Mouse (Mus musculus) hindlimb bud, embryonic 11.5 days (tissue): ENCODE results near the gene Cpne5.
"Not testable (repeated sequence)": the region's sequence is repeated elsewhere in the genome, so short reads cannot be mapped to it uniquely, and the experiment has no call there.

Experiments used
- DNase-seq: peaks from one replicate; pipeline ENCODE4 v3.0.0-alpha.2; 2012; ENCODE audit warnings: low read depth, low spot score; ENCODE audit errors: extremely low spot score

Cpne5 gene

GRCm38 (mm10) chr17:29258025-29258558, 20.1 kb upstream of the Cpne5 start:
- no peak for DNase-seq

GRCm38 (mm10) chr17:29257001-29257511, 19.1 kb upstream of the Cpne5 start:
- DNase-seq, result no peak

GRCm38 (mm10) chr17:29256507-29256906, 18.5 kb upstream of the Cpne5 start:
- no peak for DNase-seq

- DNase-seq, result not testable (repeated sequence)
Observed at GRCm38 (mm10) chr17:29254784-29255183, 16.8 kb upstream of the Cpne5 start.

GRCm38 (mm10) chr17:29253684-29254083, 15.7 kb upstream of the Cpne5 start:
- DNase-seq, result no peak

GRCm38 (mm10) chr17:29253236-29253635, 15.3 kb upstream of the Cpne5 start:
- no peak for DNase-seq

- no peak for DNase-seq
Observed at GRCm38 (mm10) chr17:29251608-29252390, 13.8 kb upstream of the Cpne5 start.

GRCm38 (mm10) chr17:29251006-29251405, 13.0 kb upstream of the Cpne5 start:
- DNase-seq, result not testable (repeated sequence)

GRCm38 (mm10) chr17:29249512-29249911, 11.5 kb upstream of the Cpne5 start:
- DNase-seq, result no peak

GRCm38 (mm10) chr17:29247881-29248280, 9.9 kb upstream of the Cpne5 start:
- no peak for DNase-seq

GRCm38 (mm10) chr17:29246602-29247001, 8.6 kb upstream of the Cpne5 start:
- DNase-seq, result peak; percentile 81

GRCm38 (mm10) chr17:29245725-29246124, 7.8 kb upstream of the Cpne5 start:
- DNase-seq, result no peak

GRCm38 (mm10) chr17:29244912-29245311, 6.9 kb upstream of the Cpne5 start:
- DNase-seq, result no peak

GRCm38 (mm10) chr17:29238421-29238945, 516 bp upstream of the Cpne5 start:
- DNase-seq, result no peak

- no peak for DNase-seq
Observed at GRCm38 (mm10) chr17:29237267-29237771, 648 bp downstream of the Cpne5 start.

- no peak for DNase-seq
Observed at GRCm38 (mm10) chr17:29236111-29236510, 1.9 kb downstream of the Cpne5 start.

GRCm38 (mm10) chr17:29231109-29231508, 6.9 kb downstream of the Cpne5 start:
- no peak for DNase-seq

- no peak for DNase-seq
Observed at GRCm38 (mm10) chr17:29220631-29221030, 17.3 kb downstream of the Cpne5 start.

- DNase-seq, result no peak
Observed at GRCm38 (mm10) chr17:29218017-29218416, 19.9 kb downstream of the Cpne5 start.

- DNase-seq, result no peak
Observed at GRCm38 (mm10) chr17:29216078-29216477, 21.9 kb downstream of the Cpne5 start.

GRCm38 (mm10) chr17:29214655-29215054, 23.3 kb downstream of the Cpne5 start:
- no peak for DNase-seq

GRCm38 (mm10) chr17:29214193-29214456, 23.8 kb downstream of the Cpne5 start:
- DNase-seq, result no peak
